Mouse (Mus musculus) kidney, adult 8-10 months (tissue): ENCODE measurements around the gene Nsmf.

Experiments
- DNase-seq, 2 experiments: peaks; one replicate each; pipeline ENCODE4 v3.0.0; 2022

The Nsmf gene

DNA sequence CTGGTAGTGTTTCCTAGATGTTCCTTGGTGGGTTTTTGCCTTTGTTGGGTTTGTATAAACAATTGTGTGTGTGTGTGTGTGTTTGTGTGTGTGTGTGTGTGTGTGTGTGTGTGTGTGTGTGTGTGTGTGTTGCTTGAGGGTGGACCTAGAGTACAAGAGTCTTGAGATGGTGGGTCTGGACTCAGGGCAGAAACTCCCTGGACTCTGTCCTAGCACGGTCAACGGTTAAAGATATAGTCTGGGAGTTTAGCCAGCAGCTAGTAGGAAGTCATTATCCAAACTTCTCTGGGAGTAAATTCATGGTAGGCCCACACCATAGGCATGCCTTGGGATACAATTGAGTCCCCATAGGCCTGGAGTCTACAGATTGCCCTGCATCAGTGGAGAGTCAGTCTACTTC lies 33.7 kb downstream of the Nsmf start:
- DNase-seq, result peak; percentile 28 to 44

- no peak for DNase-seq
These were observed 34.5 kb downstream of the Nsmf start for GRCm38 (mm10) chr2:25088636-25089035.

- DNase-seq, result no peak
These were observed 40.6 kb downstream of the Nsmf start for GRCm38 (mm10) chr2:25094785-25095108.

DNA sequence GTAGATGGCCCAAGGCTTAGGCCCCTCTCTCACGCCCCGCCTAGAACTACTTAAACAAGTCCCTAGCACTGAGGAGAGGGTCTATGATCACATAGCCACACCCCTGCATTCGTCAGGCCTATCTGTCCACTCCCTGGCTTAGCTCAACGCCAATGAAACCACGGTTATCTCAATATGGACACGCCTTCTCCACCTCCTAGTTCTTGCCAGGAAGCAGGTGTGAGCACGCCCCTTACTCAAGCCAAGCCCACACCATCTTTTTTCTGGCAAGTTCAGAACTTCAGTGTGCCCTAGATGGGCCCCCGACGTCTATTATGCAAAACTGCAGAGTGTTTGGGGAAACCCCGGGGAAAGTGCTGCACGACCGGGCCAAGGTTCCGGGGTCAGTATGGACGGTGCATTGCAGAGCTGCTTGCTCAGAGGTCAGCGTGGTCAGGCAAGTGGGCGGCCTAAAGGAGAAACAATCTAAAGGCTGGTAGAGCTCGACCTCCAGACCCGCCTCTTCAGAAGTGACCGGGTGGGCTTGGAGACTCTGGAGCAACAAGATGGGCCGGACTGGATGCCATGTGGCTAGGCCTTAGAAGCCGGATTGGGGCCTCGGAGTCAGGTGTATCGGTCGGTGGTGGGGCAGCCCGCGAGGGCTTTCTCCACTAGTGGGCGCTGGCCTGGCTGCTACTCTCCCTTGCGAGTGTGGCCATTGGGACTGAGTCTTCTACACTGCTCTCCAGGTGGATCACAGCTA lies 41.1 kb downstream of the Nsmf start, which contains the start of gene Noxa1:
Noxa1 (minus strand) TSS at position 41 of the 742 bp plus-strand sequence.
- no peak for DNase-seq

DNA sequence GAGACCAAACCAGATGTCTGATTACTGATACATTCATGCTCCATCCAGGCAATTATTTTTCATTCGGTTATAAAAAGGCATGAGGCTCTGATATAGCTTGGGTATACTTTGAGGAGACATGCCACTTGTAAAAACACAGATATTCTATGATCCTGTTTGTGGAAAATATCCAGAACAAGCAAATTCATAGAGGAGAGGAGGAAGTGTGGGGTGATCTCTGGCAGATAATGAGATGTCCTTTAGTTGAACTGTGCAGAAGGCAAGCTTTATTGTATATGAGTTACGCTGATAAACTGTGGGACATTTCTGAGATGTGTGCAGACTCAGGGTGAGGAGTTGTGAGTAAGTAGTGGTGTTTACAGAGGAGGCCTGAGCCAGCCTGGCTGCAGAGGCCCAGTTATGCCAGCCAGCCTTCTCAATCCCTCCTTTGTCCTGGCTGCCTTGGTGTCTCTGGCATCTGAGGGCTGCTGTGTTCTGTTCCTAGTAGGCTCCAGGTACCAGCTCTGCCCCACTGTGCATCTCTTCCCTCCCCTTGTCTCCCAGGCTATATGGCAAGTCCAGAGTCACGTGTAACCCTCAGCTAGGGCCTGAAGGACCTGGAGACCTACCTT lies 44.0 kb downstream of the Nsmf start:
- no peak for DNase-seq

GRCm38 (mm10) chr2:25098956-25099355 lies 44.8 kb downstream of the Nsmf start:
- DNase-seq, result peak in 1 of 2 experiments; percentile 36

- DNase-seq, result no peak
These were observed 45.5 kb downstream of the Nsmf start for GRCm38 (mm10) chr2:25099703-25100102.

DNA sequence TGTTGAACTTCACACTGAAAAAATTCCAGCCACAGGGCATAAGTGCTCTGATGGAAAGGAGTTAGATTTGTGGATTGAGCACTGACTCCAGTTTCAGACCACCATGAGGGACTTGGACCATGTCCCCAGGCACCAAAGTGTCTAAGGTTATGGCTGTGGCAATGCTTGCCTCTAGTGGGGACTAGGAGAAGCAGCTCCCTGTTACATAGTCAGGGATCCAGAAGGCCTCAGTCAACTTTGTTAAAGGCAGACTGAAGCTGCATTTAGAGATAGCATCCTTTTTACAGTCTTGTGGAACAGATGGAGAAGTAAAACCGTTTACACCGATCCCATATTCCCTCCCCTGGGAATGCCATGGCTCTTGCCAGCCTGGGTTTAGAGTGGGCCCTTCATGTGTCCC lies 50.0 kb downstream of the Nsmf start:
- no peak for DNase-seq

GRCm38 (mm10) chr2:25106045-25106444 lies 51.9 kb downstream of the Nsmf start:
- DNase-seq, result no peak

GRCm38 (mm10) chr2:25109487-25109886 lies 55.3 kb downstream of the Nsmf start:
- DNase-seq, result no peak

DNA sequence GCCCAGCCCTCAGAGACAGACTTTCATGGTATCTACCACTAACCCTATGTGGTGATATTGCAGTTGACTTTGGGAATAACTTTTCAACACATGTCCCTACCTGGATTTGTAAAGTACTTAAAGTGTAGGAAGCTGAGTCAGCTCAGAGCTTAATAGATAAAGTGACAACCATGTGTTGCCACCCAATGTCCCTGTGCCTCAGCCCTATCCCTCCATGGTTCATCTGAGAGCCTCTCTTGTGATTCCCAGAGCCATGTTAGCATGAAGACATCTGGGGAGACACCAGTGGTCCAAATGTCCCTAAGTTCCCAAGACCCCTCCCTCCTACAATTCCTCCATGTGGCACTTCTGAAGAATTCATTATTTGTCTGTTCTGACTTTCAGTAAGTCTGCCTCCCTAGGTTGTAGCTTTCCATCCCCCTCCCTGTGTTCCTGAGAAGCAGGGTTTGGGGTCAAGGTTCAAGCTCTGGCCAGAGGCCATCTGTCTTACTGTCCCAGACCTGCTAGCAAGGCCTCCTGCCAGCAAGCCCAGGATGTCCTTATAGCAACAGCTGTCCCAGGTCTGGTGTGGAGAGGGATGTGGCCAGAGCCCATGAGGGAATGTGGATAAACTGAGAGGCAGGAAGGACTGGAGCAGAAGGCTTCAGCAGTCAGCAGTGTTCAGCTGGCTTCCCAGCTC lies 56.5 kb downstream of the Nsmf start:
- peak; percentile 81 to 86 for DNase-seq

- DNase-seq, result peak in 1 of 2 experiments; percentile 12
These were observed 57.1 kb downstream of the Nsmf start for GRCm38 (mm10) chr2:25111184-25111791.
